Mouse (Mus musculus): ENCODE data around the gene Podnl1. TPM values are rescaled to one million over a fixed set of nuclear protein-coding genes. Genes with fewer than 3 reads are reported as not detected.

The Podnl1 gene
- polyA plus RNA-seq (2014; fragmentation: Illumina TruSeq; extraction: RNeasy Lipid Tissue Mini Kit (QIAGEN cat#74804); ENCODE audit: insufficient read depth, low read depth, low replicate concordance), result 0.66 TPM

DNA sequence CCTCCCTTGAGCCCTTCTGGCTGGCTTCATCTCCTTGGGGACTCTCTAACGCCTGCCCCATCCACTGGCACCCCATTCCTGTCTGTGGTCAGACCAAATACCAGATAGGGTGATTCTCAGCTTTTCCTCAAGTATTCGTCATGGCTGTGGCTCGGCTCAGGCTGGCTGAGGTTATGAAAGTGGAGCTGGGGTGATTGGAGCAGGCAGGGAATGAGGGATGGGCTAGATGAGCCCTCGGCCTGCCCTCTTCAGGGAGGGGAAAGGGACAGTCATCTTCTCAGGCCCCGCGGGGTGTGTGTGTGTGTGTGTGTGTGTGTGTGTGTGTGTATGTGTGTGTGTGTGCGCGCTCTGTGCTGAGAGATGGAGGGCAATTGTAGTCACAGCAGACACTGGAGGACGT, at the start of gene Podnl1:
Gene Podnl1 (plus strand): TSS at position 334 of the 400 bp plus-strand sequence.

DNA sequence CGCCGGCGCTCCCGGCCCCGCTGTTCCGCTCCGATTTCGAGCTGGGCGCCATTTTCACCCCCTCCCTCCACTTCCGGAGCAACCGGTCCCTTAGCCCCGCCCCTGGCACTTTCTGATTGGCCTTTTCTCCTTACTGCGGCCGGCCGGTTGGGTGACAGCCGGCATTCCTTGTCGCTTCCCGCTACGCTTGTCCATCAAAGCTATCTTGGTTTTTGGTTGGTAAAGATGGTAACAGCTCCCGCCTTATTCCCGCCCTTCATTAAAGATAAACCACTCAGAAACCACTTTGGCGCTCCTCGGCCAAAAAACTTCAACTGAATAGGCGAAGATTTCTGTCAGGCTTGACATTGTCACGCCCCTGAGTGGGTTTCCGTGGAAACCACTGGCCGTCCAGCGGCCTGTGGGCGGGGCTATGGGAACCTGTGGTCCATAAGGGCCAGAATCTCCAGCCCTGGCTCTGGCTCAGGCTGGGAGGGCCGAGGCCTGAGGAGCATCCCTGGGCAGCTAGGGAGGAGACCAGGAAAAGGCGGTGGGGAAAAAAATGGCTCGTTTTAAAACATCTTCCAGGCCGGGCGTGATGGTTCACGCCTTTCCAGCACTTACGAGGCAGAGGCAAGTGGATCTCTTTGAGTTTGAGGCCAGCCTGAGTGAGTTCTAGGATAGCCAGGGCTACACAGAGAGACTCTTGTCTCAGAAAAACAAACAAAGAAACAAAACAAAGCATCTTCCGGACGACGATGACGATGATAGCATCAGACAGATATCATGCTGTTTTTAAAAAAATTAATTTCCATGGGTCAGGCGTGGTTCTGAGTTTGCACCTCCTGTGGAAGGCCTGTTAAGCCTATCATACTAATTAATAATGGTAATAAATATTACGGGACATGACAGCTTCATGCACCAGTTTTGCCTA, 20.8 kb upstream of the Podnl1 start, which contains the start of gene Dcaf15:
Gene Dcaf15 (minus strand): TSS at position 72 of the 913 bp plus-strand sequence.

DNA sequence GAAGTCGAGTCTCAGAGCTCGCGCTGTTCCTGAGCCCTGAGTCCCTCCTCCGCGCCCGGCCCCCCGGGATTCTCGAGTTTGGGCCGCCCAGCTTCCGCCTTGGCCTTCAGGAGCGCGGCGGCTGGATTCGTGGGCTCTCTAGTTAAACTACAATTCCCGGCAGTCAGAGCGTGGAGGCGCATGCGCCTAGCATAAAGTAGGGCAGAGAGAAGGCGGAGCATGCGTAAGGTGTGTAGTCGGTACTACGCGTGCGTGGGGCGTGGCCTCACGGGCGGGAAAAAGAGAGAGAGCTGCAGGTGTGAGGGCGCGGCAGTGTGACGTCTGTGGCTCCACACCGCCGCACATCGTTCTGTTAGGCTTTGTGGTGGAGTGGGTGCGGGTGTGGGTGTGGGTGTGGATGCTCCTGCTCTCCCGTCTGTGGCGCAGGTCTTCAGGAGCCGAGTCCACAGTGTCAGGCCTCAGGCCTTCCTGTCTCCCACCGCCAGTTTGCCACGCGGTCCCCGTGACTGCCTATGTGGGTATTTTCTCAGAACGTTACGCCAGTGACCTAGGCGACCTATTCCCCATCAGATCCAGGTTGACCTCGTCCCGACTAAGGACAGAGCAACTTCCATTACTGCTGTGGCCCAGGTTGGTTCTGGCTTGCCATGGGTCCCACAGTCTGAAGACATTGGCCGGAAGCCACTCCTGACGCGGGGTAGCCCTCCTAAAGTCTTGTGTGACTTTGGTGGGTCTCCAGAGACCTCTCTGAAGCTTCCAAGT, 22.2 kb downstream of the Podnl1 start, which contains the start of the genes Cc2d1a and 4930432K21Rik:
Gene Cc2d1a (minus strand): TSS at position 168 of the 762 bp plus-strand sequence.
Gene 4930432K21Rik (plus strand): TSS at position 257 of the 762 bp plus-strand sequence.

Other genes starting within 250 kb of the Podnl1 start
- 6.6 TPM for gene Adgrl1, start 225.9 kb upstream of the Podnl1 start, polyA plus RNA-seq (2014; fragmentation: Illumina TruSeq; extraction: RNeasy Lipid Tissue Mini Kit (QIAGEN cat#74804); ENCODE audit: insufficient read depth, low read depth, low replicate concordance)
- 0.99 TPM for gene Gm10644, start 170.8 kb upstream of the Podnl1 start, polyA plus RNA-seq (2014; fragmentation: Illumina TruSeq; extraction: RNeasy Lipid Tissue Mini Kit (QIAGEN cat#74804); ENCODE audit: insufficient read depth, low read depth, low replicate concordance)
- gene Asf1b, start 170.5 kb upstream of the Podnl1 start, polyA plus RNA-seq (2014; fragmentation: Illumina TruSeq; extraction: RNeasy Lipid Tissue Mini Kit (QIAGEN cat#74804); ENCODE audit: insufficient read depth, low read depth, low replicate concordance), result 1.9 TPM
- 41.6 TPM for gene Prkaca, start 153.0 kb upstream of the Podnl1 start, polyA plus RNA-seq (2014; fragmentation: Illumina TruSeq; extraction: RNeasy Lipid Tissue Mini Kit (QIAGEN cat#74804); ENCODE audit: insufficient read depth, low read depth, low replicate concordance)
- 21.5 TPM for gene Samd1, start 128.3 kb upstream of the Podnl1 start, polyA plus RNA-seq (2014; fragmentation: Illumina TruSeq; extraction: RNeasy Lipid Tissue Mini Kit (QIAGEN cat#74804); ENCODE audit: insufficient read depth, low read depth, low replicate concordance)
- 0.24 TPM for gene 1700067K01Rik, start 124.5 kb upstream of the Podnl1 start, polyA plus RNA-seq (2014; fragmentation: Illumina TruSeq; extraction: RNeasy Lipid Tissue Mini Kit (QIAGEN cat#74804); ENCODE audit: insufficient read depth, low read depth, low replicate concordance)
- gene 2210011C24Rik, start 113.8 kb upstream of the Podnl1 start, polyA plus RNA-seq (2014; fragmentation: Illumina TruSeq; extraction: RNeasy Lipid Tissue Mini Kit (QIAGEN cat#74804); ENCODE audit: insufficient read depth, low read depth, low replicate concordance), result 15.0 TPM
- 0.21 TPM for gene Palm3, start 104.5 kb upstream of the Podnl1 start, polyA plus RNA-seq (2014; fragmentation: Illumina TruSeq; extraction: RNeasy Lipid Tissue Mini Kit (QIAGEN cat#74804); ENCODE audit: insufficient read depth, low read depth, low replicate concordance)
- gene Il27ra, start 83.4 kb upstream of the Podnl1 start, polyA plus RNA-seq (2014; fragmentation: Illumina TruSeq; extraction: RNeasy Lipid Tissue Mini Kit (QIAGEN cat#74804); ENCODE audit: insufficient read depth, low read depth, low replicate concordance), result 4.3 TPM
- gene Rln3, start 81.0 kb upstream of the Podnl1 start, polyA plus RNA-seq (2014; fragmentation: Illumina TruSeq; extraction: RNeasy Lipid Tissue Mini Kit (QIAGEN cat#74804); ENCODE audit: insufficient read depth, low read depth, low replicate concordance), result 1.1 TPM
- 0.87 TPM for gene Gm10643, start 60.9 kb upstream of the Podnl1 start, polyA plus RNA-seq (2014; fragmentation: Illumina TruSeq; extraction: RNeasy Lipid Tissue Mini Kit (QIAGEN cat#74804); ENCODE audit: insufficient read depth, low read depth, low replicate concordance)
- 6.9 TPM for gene Rfx1, start 59.2 kb upstream of the Podnl1 start, polyA plus RNA-seq (2014; fragmentation: Illumina TruSeq; extraction: RNeasy Lipid Tissue Mini Kit (QIAGEN cat#74804); ENCODE audit: insufficient read depth, low read depth, low replicate concordance)
- 11.5 TPM for gene Dcaf15, start 21.2 kb upstream of the Podnl1 start, polyA plus RNA-seq (2014; fragmentation: Illumina TruSeq; extraction: RNeasy Lipid Tissue Mini Kit (QIAGEN cat#74804); ENCODE audit: insufficient read depth, low read depth, low replicate concordance)
- 11.2 TPM for gene Cc2d1a, start 21.9 kb downstream of the Podnl1 start, polyA plus RNA-seq (2014; fragmentation: Illumina TruSeq; extraction: RNeasy Lipid Tissue Mini Kit (QIAGEN cat#74804); ENCODE audit: insufficient read depth, low read depth, low replicate concordance)
- gene 4930432K21Rik, start 22.0 kb downstream of the Podnl1 start, polyA plus RNA-seq (2014; fragmentation: Illumina TruSeq; extraction: RNeasy Lipid Tissue Mini Kit (QIAGEN cat#74804); ENCODE audit: insufficient read depth, low read depth, low replicate concordance), result 0.99 TPM
- gene Nanos3, start 59.2 kb downstream of the Podnl1 start, polyA plus RNA-seq (2014; fragmentation: Illumina TruSeq; extraction: RNeasy Lipid Tissue Mini Kit (QIAGEN cat#74804); ENCODE audit: insufficient read depth, low read depth, low replicate concordance), result not detected
- 4.6 TPM for gene Zswim4, start 111.1 kb downstream of the Podnl1 start, polyA plus RNA-seq (2014; fragmentation: Illumina TruSeq; extraction: RNeasy Lipid Tissue Mini Kit (QIAGEN cat#74804); ENCODE audit: insufficient read depth, low read depth, low replicate concordance)
- gene D8Ertd738e, start 123.7 kb downstream of the Podnl1 start, polyA plus RNA-seq (2014; fragmentation: Illumina TruSeq; extraction: RNeasy Lipid Tissue Mini Kit (QIAGEN cat#74804); ENCODE audit: insufficient read depth, low read depth, low replicate concordance), result 318 TPM
- 15.2 TPM for gene Mri1, start 131.3 kb downstream of the Podnl1 start, polyA plus RNA-seq (2014; fragmentation: Illumina TruSeq; extraction: RNeasy Lipid Tissue Mini Kit (QIAGEN cat#74804); ENCODE audit: insufficient read depth, low read depth, low replicate concordance)
- gene Ccdc130, start 144.4 kb downstream of the Podnl1 start, polyA plus RNA-seq (2014; fragmentation: Illumina TruSeq; extraction: RNeasy Lipid Tissue Mini Kit (QIAGEN cat#74804); ENCODE audit: insufficient read depth, low read depth, low replicate concordance), result 15.0 TPM

Measured in lung, adult 10 weeks (tissue).